Mouse (Mus musculus): Measurements from ENCODE around the gene Sms.

Gene Sms

GRCm38 (mm10) chrX:157447431-157447830 lies 44.7 kb downstream of the Sms start:
- DNase-seq: no peak

GRCm38 (mm10) chrX:157434768-157435167 lies 57.3 kb downstream of the Sms start:
- no peak for DNase-seq

GRCm38 (mm10) chrX:157419451-157419850 lies 72.6 kb downstream of the Sms start:
- no peak for DNase-seq

GRCm38 (mm10) chrX:157415212-157415611 lies 76.9 kb downstream of the Sms start, which contains the start of gene Phex:
Gene Phex (minus strand): TSS chrX:157415312.
- no peak for DNase-seq

GRCm38 (mm10) chrX:157404919-157405318 lies 87.2 kb downstream of the Sms start:
- DNase-seq: no peak

Data from right cerebral cortex, postnatal 4 days (tissue).